Mouse (Mus musculus) kidney, adult 2 months (tissue): ENCODE data around the gene Tmem121.

ENCODE experiments used
- CTCF ChIP-seq: fragments of 200-500 bp; conservative IDR thresholded peaks from 2 replicates; pipeline ENCODE4 v1.5.1; 2011; ENCODE audit warnings: low read depth, mild to moderate bottlenecking, control low read depth, low read length, moderate library complexity, mixed read lengths; ENCODE audit not compliant: insufficient read depth, insufficient read length
- POLR2A ChIP-seq: fragments of 200-500 bp; IDR thresholded peaks from one replicate; pipeline ENCODE4 v1.6.1; 2011; ENCODE audit warnings: low read depth, low read length, control low read depth

GRCm38 (mm10) chr12:113185442-113186291 is at the start of gene Tmem121:
- TF ChIP-seq POLR2A: no peak
- no peak for TF ChIP-seq CTCF
